Mouse (Mus musculus) spleen, postnatal 14 days (tissue): ENCODE results near the gene Slc24a2.

Source experiments
- DNase-seq, 2 experiments: peaks; one replicate each; pipeline ENCODE4 v3.0.0; 2021 to 2022; ENCODE audit warnings: low spot score in 2 of 2

The Slc24a2 gene

GRCm38 (mm10) chr4:87229960-87230551 is at the start of gene Slc24a2:
TSS of gene Slc24a2 (minus strand) at chr4:87230477.
- no peak for DNase-seq

GRCm38 (mm10) chr4:87274825-87275224 is 44.5 kb upstream of the Slc24a2 start:
- no peak for DNase-seq

- no peak for DNase-seq
Observed at GRCm38 (mm10) chr4:87274276-87274675, 44.0 kb upstream of the Slc24a2 start.

- no peak for DNase-seq
Observed at GRCm38 (mm10) chr4:87273476-87273875, 43.2 kb upstream of the Slc24a2 start.

GRCm38 (mm10) chr4:87229224-87229959 is 885 bp downstream of the Slc24a2 start:
- DNase-seq: no peak

GRCm38 (mm10) chr4:87221586-87221985 is 8.7 kb downstream of the Slc24a2 start:
- no peak for DNase-seq

GRCm38 (mm10) chr4:87218196-87218595 is 12.1 kb downstream of the Slc24a2 start:
- DNase-seq: no peak

GRCm38 (mm10) chr4:87211344-87211978 is 18.8 kb downstream of the Slc24a2 start:
- DNase-seq: no peak

- no peak for DNase-seq
Observed at GRCm38 (mm10) chr4:87210533-87210932, 19.7 kb downstream of the Slc24a2 start.

- no peak for DNase-seq
Observed at GRCm38 (mm10) chr4:87202081-87202480, 28.2 kb downstream of the Slc24a2 start.

- no peak for DNase-seq
Observed at GRCm38 (mm10) chr4:87201229-87201628, 29.0 kb downstream of the Slc24a2 start.

GRCm38 (mm10) chr4:87184147-87184930 is 45.9 kb downstream of the Slc24a2 start:
- no peak for DNase-seq

- DNase-seq: no peak
Observed at GRCm38 (mm10) chr4:87177116-87177515, 53.2 kb downstream of the Slc24a2 start.

GRCm38 (mm10) chr4:87163945-87164344 is 66.3 kb downstream of the Slc24a2 start:
- DNase-seq: no peak

GRCm38 (mm10) chr4:87158053-87158452 is 72.2 kb downstream of the Slc24a2 start:
- no peak for DNase-seq

GRCm38 (mm10) chr4:87151990-87152389 is 78.3 kb downstream of the Slc24a2 start:
- DNase-seq: no peak

- DNase-seq: no peak
Observed at GRCm38 (mm10) chr4:87149584-87149983, 80.7 kb downstream of the Slc24a2 start.

- DNase-seq: no peak
Observed at GRCm38 (mm10) chr4:87141590-87142365, 88.5 kb downstream of the Slc24a2 start.

GRCm38 (mm10) chr4:87140901-87141300 is 89.4 kb downstream of the Slc24a2 start:
- DNase-seq: no peak

- DNase-seq: no peak
Observed at GRCm38 (mm10) chr4:87132525-87132924, 97.8 kb downstream of the Slc24a2 start.

GRCm38 (mm10) chr4:87126756-87127155 is 103.5 kb downstream of the Slc24a2 start:
- DNase-seq: no peak
